Mouse (Mus musculus) right cerebral cortex, adult 18-20 months (tissue): ENCODE results near the gene Idh3a.

ENCODE experiments used
- DNase-seq: peaks from one replicate; pipeline ENCODE4 v3.0.0; 2022; ENCODE audit warnings: mixed read lengths

Idh3a gene

GRCm38 (mm10) chr9:54652778-54653177 lies 66.6 kb downstream of the Idh3a start:
- DNase-seq = no peak
